Mouse (Mus musculus) frontal cortex, adult 2 months (tissue): ENCODE results near the gene Ncoa5. TPM values are rescaled to one million over a fixed set of nuclear protein-coding genes. Genes with fewer than 3 reads are reported as not detected.

Experiments used
- DNase-seq, 2 experiments: peaks; one replicate each; pipeline ENCODE4 v3.0.0; 2022; ENCODE audit warnings: low spot score in 1 of 2; ENCODE audit errors: extremely low spot score in 1 of 2
- polyA plus RNA-seq: library from polyadenylated mRNA; depleted of rRNA; stranded (reverse); fragments of >200 nt; gene quantifications from 2 replicates; pipeline ENCODE4 v1.2.3, GENCODE M21; 2012

The Ncoa5 gene
- polyA plus RNA-seq, 1 experiment: 67.1 TPM

- no peak for DNase-seq
These were observed 37.6 kb downstream of the Ncoa5 start for GRCm38 (mm10) chr2:164996848-164997720.

DNA sequence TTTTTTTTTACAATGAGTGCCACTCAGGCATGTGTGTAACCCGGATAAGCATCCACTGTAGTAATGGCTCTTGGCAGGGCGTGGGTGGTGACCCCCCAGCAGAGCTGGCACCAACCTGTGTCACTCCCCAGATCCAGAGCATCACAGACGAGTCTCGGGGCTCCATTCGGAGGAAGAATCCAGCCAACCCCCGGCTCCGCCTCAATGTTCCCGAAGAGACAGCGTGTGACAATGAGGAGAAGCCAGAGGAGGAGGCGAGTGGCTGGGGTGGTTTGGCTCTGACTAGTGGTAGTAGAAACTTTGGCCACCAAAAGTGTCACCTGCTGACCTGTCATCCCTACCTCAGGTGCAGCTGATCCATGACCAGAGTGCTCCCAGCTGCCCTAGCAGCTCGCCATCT is 38.7 kb downstream of the Ncoa5 start:
- peak in 1 of 2 experiments; percentile 44 for DNase-seq

DNA sequence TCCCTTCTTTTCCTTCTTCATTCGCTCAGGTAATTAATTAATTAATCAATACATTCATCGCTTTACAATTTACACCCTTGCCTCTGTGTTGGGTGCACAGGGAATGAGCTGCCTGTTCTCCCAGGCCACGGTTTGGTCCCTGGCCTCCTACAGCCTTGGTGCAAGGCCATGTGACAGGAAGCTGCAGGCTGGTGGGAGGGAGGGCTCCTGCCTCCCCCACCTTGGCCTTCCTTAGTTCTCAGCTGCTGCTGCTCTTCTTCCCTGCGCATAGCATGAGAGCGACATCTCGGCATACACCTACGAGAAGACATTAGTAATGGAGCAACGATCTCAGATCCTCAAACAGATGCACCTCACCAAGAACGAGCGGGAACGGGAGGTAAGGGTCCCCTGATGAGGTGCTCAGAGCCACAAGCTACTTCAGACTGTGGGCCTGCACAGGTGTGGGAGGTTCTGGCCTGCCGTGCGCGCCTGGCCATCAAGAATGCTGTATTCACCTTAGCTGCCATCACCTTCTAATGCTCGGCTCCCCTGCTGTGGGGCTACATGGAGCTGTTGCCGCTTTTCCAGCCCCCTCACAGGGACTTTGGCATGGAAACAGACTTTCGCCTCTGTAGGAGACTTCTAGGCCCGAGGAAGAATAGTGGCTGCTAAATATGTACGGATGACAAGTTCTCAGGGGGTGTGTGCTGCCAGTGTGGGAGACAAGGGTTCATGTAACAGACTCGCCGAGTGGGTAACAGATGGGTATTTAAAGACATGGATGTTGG is 39.8 kb downstream of the Ncoa5 start:
- DNase-seq: peak; percentile 79 to 80

DNA sequence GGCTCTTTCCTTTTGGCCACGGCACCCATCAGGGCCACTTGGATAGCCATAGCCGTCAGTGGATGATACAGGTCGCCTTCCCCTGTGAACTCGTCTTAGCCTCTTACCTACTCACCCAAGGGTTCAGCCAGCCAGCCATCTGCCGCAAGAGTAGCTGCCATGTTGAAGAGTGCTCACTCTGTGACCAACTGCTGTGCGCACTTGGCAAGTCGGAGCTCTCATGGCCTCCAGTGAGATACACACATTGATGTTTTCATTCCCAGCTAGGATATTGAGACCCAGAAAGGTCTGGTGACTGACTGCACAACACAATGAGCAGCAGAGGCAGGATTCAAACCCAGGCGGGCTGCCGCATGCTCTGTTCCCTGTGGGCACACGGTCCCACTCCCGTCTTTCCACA is 40.5 kb downstream of the Ncoa5 start:
- no peak for DNase-seq

GRCm38 (mm10) chr2:164991808-164992207 is 42.9 kb downstream of the Ncoa5 start:
- no peak for DNase-seq

GRCm38 (mm10) chr2:164991111-164991510 is 43.6 kb downstream of the Ncoa5 start:
- DNase-seq: no peak

DNA sequence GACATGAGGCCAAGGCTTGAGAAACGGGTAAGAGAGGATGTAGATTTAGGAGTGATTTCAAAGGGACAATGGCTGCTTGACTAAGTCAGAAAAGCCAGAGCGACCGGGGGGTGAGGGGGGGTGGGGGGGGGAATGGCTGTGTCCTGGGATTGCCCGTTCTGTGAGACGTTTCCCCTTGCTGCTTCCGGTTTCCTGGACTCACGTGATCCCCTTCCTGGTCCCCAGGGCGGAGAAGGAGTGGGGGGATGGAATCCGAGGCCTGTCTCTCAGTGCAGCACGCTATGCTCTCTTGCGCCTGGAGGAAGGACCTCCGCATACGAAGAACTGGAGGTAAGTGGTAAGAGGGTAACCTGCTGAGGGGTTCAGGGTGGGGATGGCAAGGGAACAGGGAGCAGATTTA is 45.9 kb downstream of the Ncoa5 start:
- no peak for DNase-seq

DNA sequence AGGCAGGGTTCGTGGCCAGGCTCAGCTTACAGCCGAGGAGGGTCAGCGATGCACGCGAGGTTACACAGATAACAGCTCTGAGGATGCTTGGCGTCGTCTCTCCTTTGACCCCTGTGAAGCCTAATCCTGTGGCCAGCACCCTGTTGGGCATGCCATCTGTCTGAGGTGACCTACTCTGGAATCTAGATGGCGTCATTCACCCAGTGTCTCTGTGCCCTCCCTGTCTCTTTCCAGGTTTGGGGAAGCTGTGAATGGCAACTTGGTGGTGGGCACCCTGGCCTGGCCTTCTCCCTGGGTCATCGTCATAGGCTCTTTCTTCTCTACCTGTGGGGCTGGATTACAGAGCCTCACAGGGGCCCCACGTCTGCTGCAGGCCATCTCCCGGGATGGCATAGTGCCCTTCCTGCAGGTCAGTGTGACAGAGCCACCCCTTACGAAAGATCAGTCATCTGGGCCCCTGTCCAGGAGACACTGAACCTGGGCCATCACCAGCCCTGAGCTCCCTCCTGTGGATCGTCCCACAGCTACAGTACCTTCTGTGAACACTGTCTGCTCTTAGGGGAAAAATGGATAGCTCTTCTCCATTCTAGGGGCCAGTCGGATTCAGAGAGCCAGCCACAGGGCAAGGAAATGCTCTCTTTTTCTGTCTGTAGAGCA is 48.2 kb downstream of the Ncoa5 start:
- no peak for DNase-seq

DNA sequence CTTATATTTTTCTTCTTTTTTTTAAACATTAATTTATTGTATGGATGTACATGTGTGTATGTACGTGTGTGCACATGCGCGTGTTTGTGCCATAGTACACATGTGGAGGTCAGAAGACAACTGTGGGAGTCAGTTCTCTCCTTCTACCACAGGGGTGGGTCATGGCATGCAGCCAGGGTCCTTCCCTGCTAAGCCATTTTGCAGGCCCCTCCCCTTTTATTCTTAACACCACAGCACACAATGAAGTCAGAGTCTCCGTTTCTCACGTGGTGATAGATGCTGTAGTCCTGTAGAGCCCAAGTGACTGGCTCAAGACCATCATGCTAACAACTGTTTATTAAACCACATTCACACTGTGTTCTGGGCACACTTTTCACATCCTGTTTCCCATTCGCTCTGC is 48.7 kb downstream of the Ncoa5 start:
- DNase-seq: no peak

DNA sequence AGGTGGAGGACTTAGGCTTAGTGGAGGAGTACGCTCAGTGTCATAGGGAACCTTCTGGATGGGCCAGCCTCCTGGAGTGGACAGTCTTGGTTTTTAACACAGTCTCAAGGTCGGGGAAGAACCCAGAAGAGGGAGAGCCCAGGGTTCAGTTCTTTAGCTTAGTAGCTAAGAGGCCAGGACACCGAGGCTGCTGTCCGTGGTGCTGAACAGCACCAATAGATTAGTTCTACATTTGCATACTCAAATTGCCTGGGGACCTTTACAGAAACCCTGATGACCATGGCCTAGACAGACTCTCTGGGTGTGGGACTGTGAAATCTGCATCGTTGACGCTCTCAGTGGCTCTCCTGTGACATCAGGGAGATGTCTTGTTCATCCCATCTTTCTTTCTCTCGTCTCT is 54.9 kb downstream of the Ncoa5 start:
- no peak for DNase-seq

GRCm38 (mm10) chr2:164975611-164976010 is 59.1 kb downstream of the Ncoa5 start:
- no peak for DNase-seq

DNA sequence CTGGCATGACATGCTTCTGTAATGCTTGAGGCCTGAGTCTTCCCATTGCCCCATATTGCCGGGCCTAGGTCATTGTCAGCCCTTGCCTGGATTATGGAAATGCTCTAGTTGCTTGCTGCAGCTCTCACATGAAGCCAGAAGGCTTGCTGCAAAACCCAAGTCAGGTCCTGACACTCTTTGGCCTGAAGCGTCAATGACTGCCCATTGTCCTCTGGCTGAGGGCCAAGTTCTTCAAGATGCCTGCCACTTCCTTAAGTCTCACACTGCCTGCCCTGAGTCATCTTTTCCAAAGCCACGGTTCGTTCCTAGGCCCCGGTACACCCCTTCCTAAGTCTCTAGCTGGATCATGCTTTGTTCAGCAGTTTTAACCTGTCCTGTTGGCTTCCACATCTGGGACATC is 62.0 kb downstream of the Ncoa5 start:
- DNase-seq: no peak

DNA sequence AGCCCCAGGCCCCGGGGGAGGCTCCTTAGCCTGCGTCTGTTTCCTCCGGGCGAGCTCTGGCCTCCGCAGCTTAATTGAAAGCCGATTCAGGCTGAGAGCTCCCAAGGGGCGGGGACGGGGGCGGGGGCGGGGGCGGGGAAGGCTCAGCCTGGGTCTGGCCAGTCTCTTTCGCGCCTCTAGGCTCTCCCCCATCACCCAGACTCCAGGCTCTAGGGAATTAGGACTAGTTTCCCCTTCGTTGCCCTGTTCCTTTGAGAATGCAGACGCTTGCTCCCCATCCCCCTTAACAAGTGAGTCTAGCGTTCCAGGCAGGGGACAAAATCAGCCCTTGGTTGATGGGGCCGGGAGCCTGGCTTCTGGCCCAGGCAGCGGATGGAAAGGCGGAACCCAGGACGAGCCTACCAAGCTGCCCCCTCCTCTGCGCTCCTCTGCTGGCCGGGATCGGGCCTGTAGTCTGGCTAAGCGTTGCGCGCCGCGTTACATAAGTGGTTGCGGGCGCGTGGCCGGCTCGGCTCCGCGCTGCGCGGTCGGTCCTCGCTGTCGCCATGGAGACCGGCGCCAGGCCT is 64.0 kb downstream of the Ncoa5 start:
- DNase-seq: peak in 1 of 2 experiments; percentile 73

- no peak for DNase-seq
These were observed 65.3 kb downstream of the Ncoa5 start for GRCm38 (mm10) chr2:164969348-164969781.

DNA sequence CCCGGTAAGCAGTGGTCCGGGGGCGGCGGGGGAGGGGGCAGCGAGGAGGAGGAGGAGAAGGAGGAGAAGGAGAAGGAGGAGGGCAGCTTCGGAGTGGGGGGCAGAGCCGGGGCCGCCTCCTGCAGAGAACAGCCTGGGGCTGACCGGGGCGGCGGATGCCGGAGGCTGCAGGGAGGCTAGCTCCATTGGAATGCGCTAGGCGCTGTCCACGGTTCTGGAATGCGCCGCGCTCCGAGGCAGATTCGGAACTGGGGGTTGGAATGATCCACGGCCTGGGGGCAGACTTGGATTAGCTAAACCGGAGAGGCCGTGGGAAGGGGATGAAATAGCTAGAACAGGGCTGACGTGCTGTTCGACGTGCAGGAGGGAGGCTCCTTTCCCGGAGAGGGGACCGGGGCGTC is 66.2 kb downstream of the Ncoa5 start:
- no peak for DNase-seq

DNA sequence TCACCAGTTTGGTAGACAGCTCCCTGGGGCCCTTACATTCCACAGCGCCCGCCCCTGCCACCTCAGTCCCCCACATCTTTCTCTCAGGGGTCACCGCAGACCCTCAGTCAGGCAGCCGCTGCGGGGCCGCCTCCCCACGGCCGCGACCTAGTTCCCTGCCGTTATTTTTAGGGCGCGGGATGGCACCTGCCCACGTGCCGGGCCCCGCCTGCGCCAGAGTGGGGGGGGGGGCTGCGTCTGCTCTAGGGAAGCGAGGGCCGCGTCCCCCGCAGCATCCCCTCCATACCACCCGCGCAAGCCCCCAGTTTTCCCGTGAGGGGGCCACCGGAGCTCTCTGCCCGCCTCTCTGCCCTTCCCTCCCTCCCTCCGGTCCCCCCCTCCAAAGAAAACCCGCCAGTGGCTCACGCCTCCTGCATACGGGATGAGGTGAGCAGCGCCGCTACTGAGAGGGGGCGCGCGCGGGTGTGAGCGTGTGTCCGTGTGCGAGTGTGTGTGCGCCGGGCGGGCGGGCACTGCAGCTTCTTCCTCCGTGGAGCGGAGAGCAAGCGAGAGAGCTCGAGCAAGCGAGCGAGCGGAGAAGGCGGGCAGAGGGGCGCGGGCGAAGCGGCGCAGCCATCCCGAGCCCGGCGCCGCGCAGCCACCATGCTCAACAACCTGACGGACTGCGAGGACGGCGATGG is 66.8 kb downstream of the Ncoa5 start:
- DNase-seq: peak in 1 of 2 experiments; percentile 83

DNA sequence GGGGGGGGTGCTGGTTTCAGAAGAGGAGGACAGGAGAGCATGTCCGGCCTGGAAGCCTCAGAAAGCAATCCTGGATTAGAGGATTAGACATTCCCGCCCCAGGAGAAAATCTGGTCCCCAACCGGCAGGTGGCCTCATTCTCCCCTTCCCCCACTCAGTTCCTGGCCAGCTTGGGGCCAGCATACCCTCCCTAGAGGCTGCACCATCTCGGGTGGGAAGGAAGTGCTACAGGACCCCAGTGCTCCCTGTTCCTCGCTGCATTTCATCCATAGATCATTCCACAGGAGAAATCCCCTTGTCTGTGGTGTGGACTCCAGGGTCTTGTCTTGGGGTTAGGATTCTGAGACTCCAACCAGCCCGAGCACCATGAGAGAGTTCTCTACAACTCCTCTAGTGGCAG is 67.5 kb downstream of the Ncoa5 start:
- no peak for DNase-seq

- DNase-seq: no peak
These were observed 68.3 kb downstream of the Ncoa5 start for GRCm38 (mm10) chr2:164966381-164966780.

GRCm38 (mm10) chr2:164964981-164965380 is 69.7 kb downstream of the Ncoa5 start:
- no peak for DNase-seq

DNA sequence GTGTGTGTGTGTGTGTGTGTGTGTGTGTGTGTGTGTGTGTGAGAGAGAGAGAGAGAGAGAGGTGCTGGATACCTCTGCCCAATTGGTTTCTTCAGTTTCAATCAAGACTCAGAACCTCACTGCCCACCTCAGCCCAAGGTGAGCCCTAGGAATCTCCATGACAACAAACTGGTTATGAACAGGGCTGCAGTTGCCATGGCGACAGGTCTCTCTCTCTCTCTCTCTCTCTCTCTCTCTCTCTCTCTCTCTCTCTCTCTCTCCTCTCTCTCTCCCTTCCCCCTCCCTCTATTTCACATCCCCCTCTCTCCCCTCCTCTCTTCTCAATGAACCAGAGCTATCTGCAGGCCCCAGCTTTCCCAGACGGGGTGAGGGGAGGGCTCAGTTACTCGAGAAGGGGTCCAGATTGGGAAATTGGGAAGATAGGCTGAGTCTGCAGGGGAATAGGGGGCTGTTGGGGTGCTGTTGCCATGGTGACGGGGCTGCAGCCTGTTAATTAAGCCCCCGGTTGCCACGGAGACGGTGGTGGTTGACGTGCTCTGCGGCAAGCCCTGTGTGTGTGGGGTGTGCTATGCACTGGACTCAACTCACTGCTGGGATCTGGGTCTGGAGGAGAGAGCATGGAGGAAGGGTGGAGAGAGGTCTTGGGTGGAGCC is 70.3 kb downstream of the Ncoa5 start:
- no peak for DNase-seq
